Mouse (Mus musculus): ENCODE results near the gene 1700003E16Rik. TPM values are rescaled to one million over a fixed set of nuclear protein-coding genes. Genes with fewer than 3 reads are reported as not detected.

1700003E16Rik gene
- total RNA-seq, 2 experiments from 2014 or later: 23.4 to 24.0 TPM

GRCm38 (mm10) chr6:83206321-83206720 lies 50.1 kb downstream of the 1700003E16Rik start:
- no peak for DNase-seq

- DNase-seq: no peak
Measured at GRCm38 (mm10) chr6:83207361-83208049, 51.3 kb downstream of the 1700003E16Rik start.

- DNase-seq: no peak
Measured at GRCm38 (mm10) chr6:83208050-83208400, 51.8 kb downstream of the 1700003E16Rik start.

- DNase-seq: no peak
Measured at GRCm38 (mm10) chr6:83210495-83210894, 54.3 kb downstream of the 1700003E16Rik start.

GRCm38 (mm10) chr6:83211526-83211925 lies 55.3 kb downstream of the 1700003E16Rik start:
- DNase-seq: no peak

Other genes with a start within 250 kb of the 1700003E16Rik start
- 10 to 100 TPM; 41.0 to 41.2 TPM for gene Sema4f, start 216.6 kb upstream of the 1700003E16Rik start, total RNA-seq (2021)
- not detected for gene M1ap, start 209.5 kb upstream of the 1700003E16Rik start, total RNA-seq (2021)
- gene Dok1, start 122.9 kb upstream of the 1700003E16Rik start, total RNA-seq (2021): 1 to 10 TPM; 2.5 to 2.6 TPM
- 1 to 10 TPM; 4.1 to 5.4 TPM for gene Loxl3, start 122.2 kb upstream of the 1700003E16Rik start, total RNA-seq (2021)
- 100 to 1,000 TPM; 121 to 142 TPM for gene Aup1, start 101.9 kb upstream of the 1700003E16Rik start, total RNA-seq (2021)
- gene Htra2, start 101.1 kb upstream of the 1700003E16Rik start, total RNA-seq (2021): 10 to 100 TPM; 47.1 to 49.0 TPM
- gene Dqx1, start 98.6 kb upstream of the 1700003E16Rik start, total RNA-seq (2021): under 1 TPM; 0.40 to 0.94 TPM
- gene Tlx2, start 86.1 kb upstream of the 1700003E16Rik start, total RNA-seq (2021): not detected
- 10 to 100 TPM; 33.9 to 34.9 TPM for gene Pcgf1, start 78.5 kb upstream of the 1700003E16Rik start, total RNA-seq (2021)
- under 1 TPM in 1 of 2 experiments, not detected in 1; 0.48 TPM for gene Lbx2, start 70.0 kb upstream of the 1700003E16Rik start, total RNA-seq (2021)
- 1 to 10 TPM; 8.0 to 8.2 TPM for gene Ccdc142, start 54.8 kb upstream of the 1700003E16Rik start, total RNA-seq (2021)
- 1 to 10 TPM; 5.8 to 7.0 TPM for gene Gm42688, start 54.8 kb upstream of the 1700003E16Rik start, total RNA-seq (2021)
- 10 to 100 TPM; 64.4 to 69.9 TPM for gene Mrpl53, start 47.4 kb upstream of the 1700003E16Rik start, total RNA-seq (2021)
- 10 to 100 TPM; 28.0 to 28.9 TPM for gene Mogs, start 40.9 kb upstream of the 1700003E16Rik start, total RNA-seq (2021)
- 10 to 100 TPM; 58.2 to 61.4 TPM for gene Wbp1, start 34.8 kb upstream of the 1700003E16Rik start, total RNA-seq (2021)
- 10 to 100 TPM; 21.2 to 23.5 TPM for gene Ino80b, start 31.0 kb upstream of the 1700003E16Rik start, total RNA-seq (2021)
- 10 to 100 TPM; 75.9 to 90.3 TPM for gene Rtkn, start 20.9 kb upstream of the 1700003E16Rik start, total RNA-seq (2021)
- gene Wdr54, start within 50 bp of the 1700003E16Rik start, total RNA-seq (2021): 10 to 100 TPM; 24.2 to 25.3 TPM
- 100 to 1,000 TPM; 384 to 404 TPM for gene Dctn1, start 9.5 kb downstream of the 1700003E16Rik start, total RNA-seq (2021)
- gene Slc4a5, start 63.4 kb downstream of the 1700003E16Rik start, total RNA-seq (2021): 1 to 10 TPM in 1 of 2 experiments, under 1 TPM in 1; 0.57 to 2.8 TPM
- gene Mthfd2, start 169.5 kb downstream of the 1700003E16Rik start, total RNA-seq (2021): 1 to 10 TPM; 6.1 to 6.7 TPM
- gene Mob1a, start 169.6 kb downstream of the 1700003E16Rik start, total RNA-seq (2021): 10 to 100 TPM; 21.6 to 21.7 TPM
- gene Bola3, start 192.7 kb downstream of the 1700003E16Rik start, total RNA-seq (2021): 10 to 100 TPM; 51.1 to 55.5 TPM

Data from layer of hippocampus, postnatal 36 days (tissue).